Mouse (Mus musculus) cerebellum, adult 2 months (tissue): ENCODE results near the gene Nphs2. TPM values are rescaled to one million over a fixed set of nuclear protein-coding genes. Genes with fewer than 3 reads are reported as not detected.

Experiments
- DNase-seq, 2 experiments: peaks; one replicate each; pipeline ENCODE4 v3.0.0; 2021
- H3K27ac ChIP-seq: fragments of 200-500 bp; 2 replicates; pipeline ENCODE4 v1.5.1; 2012; ENCODE audit warnings: low read length, control low read depth, inconsistent platforms; ENCODE audit not compliant: insufficient read depth
- H3K27me3 ChIP-seq: fragments of 200-500 bp; 2 replicates; pipeline ENCODE4 v1.6.1; 2012; ENCODE audit warnings: inconsistent platforms, mild to moderate bottlenecking, low read length, moderate library complexity; ENCODE audit not compliant: control insufficient read depth, insufficient read depth
- H3K4me1 ChIP-seq: fragments of 200-500 bp; 2 replicates; pipeline ENCODE4 v1.6.1; 2011; ENCODE audit warnings: low read length; ENCODE audit not compliant: control insufficient read depth, insufficient read depth
- H3K4me3 ChIP-seq: fragments of 200-500 bp; replicated peaks from 2 replicates; pipeline ENCODE3; 2011; ENCODE audit warnings: mild to moderate bottlenecking, low read depth, low read length, control low read depth; ENCODE audit not compliant: insufficient read depth
- CTCF ChIP-seq: fragments of 200-500 bp; IDR thresholded peaks from 2 replicates; pipeline ENCODE4 v1.5.1; 2011; ENCODE audit warnings: low read depth, mild to moderate bottlenecking, control low read depth, low read length, moderate library complexity, borderline replicate concordance; ENCODE audit not compliant: insufficient read depth
- POLR2A ChIP-seq: fragments of 200-500 bp; IDR thresholded peaks from 2 replicates; pipeline ENCODE4 v1.6.1; 2011; ENCODE audit warnings: low read length, control low read depth, borderline replicate concordance; ENCODE audit not compliant: insufficient read depth
- WGBS: fragments of 180-500 bp; shearing (Covaris S2); methylation state at CpG from one replicate; pipeline ENCODE4 v1.1.7; 2018; 5-methylcytosine and 5-hydroxymethylcytosine counted together
- polyA plus RNA-seq: library from polyadenylated mRNA; depleted of rRNA; stranded (reverse); fragments of >200 nt; gene quantifications from 2 replicates; pipeline ENCODE4 v1.2.3, GENCODE M21; 2012; rRNA removed

The Nphs2 gene
- polyA plus RNA-seq, 1 experiment = 0.03 TPM

DNA sequence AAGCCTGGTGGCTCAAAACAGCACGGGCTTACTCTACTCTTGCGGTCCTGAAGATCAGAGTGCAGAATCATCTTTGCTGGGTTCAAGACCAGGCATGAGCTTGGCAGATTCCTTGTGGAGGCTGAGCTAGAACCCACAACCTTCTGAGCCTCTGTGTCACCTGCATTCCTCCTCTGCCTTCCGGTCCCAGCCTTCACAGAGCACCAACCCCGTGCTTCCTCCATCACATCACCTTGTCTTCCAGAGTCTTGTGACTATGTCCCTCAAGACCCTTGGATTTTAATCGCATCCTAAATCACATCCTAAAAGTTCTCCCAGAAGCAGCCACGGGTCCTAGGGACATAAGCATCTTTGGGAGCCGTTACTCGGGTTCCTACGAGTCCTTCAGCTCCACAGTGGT is 12.6 kb downstream of the Nphs2 start:
- TF ChIP-seq POLR2A (no peak), CTCF (no peak)
- Histone ChIP-seq H3K4me1 (no peaks in the 10 kb centered on the region), H3K27me3 (no peaks in the 10 kb centered on the region), H3K4me3 (no peak overlapping the region), H3K27ac (no peak overlapping the region)
- WGBS = 85% methylated on average over 9 of the region's 9 CpGs
- DNase-seq = no peak

DNA sequence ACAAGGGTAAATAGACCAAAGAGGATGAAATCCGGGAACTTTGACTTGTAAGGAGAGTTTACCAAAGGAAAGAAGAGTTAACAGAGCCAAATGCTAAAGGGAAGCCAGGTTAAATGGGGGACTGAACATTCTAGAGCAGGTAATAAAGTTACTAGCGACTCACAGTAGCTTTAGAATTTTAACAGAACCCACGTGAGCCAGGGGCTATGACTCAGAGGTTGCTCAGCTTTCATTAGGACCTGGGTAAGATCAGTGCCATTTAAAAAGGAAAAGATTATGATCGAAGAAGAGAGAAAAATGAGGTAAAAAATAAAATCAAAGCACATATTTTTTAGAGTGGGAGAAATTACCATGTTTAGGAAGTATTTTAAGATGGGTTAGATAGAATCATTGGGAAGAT is 30.3 kb downstream of the Nphs2 start:
- TF ChIP-seq CTCF (no peak), POLR2A (no peak)
- Histone ChIP-seq H3K27ac (no peak overlapping the region), H3K4me3 (no peak overlapping the region), H3K27me3 (no peaks in the 10 kb centered on the region), H3K4me1 (no peaks in the 10 kb centered on the region)
- DNase-seq = no peak
- 77% methylated on average over 4 of the region's 4 CpGs for WGBS

DNA sequence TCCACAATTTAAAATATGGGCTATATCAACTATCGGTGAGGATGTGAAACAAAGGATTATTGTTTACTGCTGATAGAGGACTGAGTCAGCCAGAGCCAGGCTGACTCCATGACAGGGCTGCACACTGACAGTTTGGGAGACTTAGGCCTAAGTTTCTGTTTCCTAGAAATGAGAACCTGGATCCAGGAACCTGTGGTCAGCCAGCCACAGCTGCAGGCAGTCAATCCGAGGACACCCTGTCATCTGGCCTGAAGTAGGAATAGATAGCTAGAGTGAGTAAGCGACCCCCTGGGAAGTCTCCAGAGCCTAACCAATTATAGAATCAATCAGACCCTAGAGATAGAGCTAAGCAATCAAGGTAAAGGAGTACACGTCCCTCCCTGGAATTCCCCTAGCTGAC is 33.9 kb downstream of the Nphs2 start:
- WGBS = 77% methylated on average over 4 of the region's 4 CpGs
- Histone ChIP-seq H3K27me3 (no peaks in the 10 kb centered on the region), H3K4me1 (no peaks in the 10 kb centered on the region), H3K4me3 (no peak overlapping the region), H3K27ac (no peak overlapping the region)
- DNase-seq = no peak
- TF ChIP-seq POLR2A (no peak), CTCF (no peak)

DNA sequence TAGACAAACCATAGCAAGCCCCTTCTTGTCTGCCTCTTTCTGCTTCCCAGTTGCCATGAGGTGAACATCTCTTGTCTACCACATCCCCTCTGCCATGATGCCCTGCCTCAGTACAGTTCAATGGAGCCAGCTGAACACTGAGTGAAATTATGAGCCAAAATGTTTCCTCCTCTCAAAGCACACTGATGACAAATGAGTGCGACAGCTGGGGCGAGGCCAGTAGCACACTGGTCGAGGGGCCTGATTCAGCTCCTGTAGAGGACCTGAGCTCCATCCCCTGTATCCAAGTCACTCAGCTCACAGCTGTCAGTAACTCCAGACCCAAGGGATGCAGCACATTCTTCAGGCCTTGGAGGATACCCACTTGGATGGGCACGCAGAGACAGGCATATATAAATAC is 35.1 kb downstream of the Nphs2 start:
- 64% methylated on average over 4 of the region's 4 CpGs for WGBS
- no peak for TF ChIP-seq CTCF
- TF ChIP-seq POLR2A = no peak
- no peak overlapping the region for H3K4me3 ChIP-seq
- no peaks in the 10 kb centered on the region for H3K27me3 ChIP-seq
- no peak for DNase-seq
- H3K27ac ChIP-seq = no peak overlapping the region
- no peaks in the 10 kb centered on the region for H3K4me1 ChIP-seq

DNA sequence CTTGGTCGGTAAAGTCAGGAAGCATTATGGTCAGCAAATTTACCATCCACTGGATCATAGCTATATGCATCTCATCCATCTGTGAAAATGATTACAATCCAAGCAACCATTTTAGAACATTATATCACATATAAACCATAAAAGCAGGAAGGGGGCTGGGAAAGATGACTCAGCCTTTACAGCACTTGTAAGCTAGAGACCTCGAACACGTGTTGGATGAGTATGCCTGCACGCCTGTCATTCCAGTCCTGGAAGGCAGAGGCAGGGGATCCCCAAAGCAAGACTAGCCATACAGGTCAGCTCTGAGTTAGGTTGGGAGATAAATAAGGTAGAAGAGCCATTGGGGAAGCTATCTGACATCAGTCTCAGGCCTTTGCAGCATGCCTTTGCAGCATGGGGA is 38.5 kb downstream of the Nphs2 start:
- H3K27ac ChIP-seq = no peak overlapping the region
- H3K4me3 ChIP-seq = no peak overlapping the region
- TF ChIP-seq POLR2A (no peak), CTCF (no peak)
- no peak for DNase-seq
- H3K27me3 ChIP-seq = no peaks in the 10 kb centered on the region
- no peaks in the 10 kb centered on the region for H3K4me1 ChIP-seq
- WGBS = 79% methylated on average over 4 of the region's 4 CpGs

DNA sequence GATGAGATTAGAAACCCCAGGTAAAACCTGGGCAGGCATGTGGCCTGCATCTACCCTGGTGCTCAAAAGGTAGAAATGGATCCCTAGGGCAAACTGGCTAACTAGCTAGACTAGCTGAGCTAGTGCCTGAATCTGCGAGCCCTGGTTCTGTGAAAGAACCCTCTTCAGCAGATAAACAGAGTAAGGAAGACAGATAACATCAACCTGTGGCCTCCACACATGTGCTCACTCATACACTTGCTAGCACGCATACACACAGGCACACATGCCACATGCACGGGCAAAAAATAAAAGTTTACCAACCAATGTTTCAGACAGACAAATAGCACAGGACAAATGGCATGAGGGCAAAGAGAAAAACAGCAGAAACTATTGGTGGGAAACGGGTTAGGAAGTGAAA is 39.9 kb downstream of the Nphs2 start:
- WGBS = 90% methylated on average over 4 of the region's 4 CpGs
- Histone ChIP-seq H3K27ac (no peak overlapping the region), H3K27me3 (no peaks in the 10 kb centered on the region), H3K4me1 (no peaks in the 10 kb centered on the region), H3K4me3 (no peak overlapping the region)
- TF ChIP-seq CTCF (no peak), POLR2A (no peak)
- DNase-seq = no peak

DNA sequence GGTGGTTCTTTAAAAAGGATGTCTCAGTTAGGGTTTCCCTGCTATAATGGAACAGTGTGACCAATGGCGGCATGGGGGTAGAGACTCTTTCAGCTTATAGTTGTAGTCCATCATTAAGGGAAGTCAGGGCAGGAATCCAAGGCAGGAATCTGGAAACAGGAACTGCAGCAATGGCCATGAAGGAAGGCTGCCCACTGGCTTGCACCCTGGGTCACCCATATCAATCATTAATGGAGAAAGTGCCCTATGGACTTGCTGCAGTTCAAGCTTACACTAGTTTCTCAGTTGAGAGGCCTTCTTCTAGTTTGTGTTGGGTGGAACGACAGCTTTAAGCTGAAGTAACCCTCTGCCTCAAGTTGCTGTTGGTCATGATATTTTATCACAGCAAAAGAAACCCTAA is 41.9 kb downstream of the Nphs2 start:
- 90% methylated on average over 2 of the region's 2 CpGs for WGBS
- H3K27me3 ChIP-seq = no peaks in the 10 kb centered on the region
- no peak for TF ChIP-seq POLR2A
- TF ChIP-seq CTCF = no peak
- no peak overlapping the region for H3K27ac ChIP-seq
- no peak overlapping the region for H3K4me3 ChIP-seq
- DNase-seq = no peak
- no peaks in the 10 kb centered on the region for H3K4me1 ChIP-seq

DNA sequence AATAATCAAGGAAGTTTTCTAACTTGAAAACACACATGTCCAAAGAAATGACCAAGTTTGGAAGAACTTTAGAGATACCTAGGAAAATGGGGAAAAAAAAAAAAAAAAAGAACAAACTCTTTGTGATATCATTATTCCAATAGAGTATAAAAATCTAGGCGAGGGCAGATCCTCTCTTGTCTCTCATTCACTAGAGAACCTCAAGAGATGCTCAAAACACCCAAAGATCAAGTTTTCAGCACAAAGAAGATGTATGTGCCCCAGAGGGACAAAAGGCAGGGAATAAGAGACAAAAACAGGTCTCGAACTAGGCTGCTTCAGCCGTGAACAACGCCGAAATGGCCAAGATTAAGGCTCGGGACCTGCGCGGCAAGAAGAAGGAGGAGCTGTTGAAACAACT is 55.2 kb downstream of the Nphs2 start, which contains the start of gene Gm2000:
Gm2000 (plus strand) TSS at position 301 of the 400 bp plus-strand sequence.
- Histone ChIP-seq H3K27me3 (no peaks in the 10 kb centered on the region), H3K4me1 (no peaks in the 10 kb centered on the region), H3K27ac (no peak within 1 kb of the TSS), H3K4me3 (no peak within 1 kb of the TSS)
- DNase-seq = no peak
- WGBS = 89% methylated on average over 8 of the region's 8 CpGs
- TF ChIP-seq CTCF = no peak

Other genes with a start within 250 kb of the Nphs2 start
- 2.4 and 3.4 TPM in 2 replicates for gene Fam163a, start 105.7 kb upstream of the Nphs2 start, polyA plus RNA-seq
- 1.3 TPM in 2 replicates for gene Tdrd5, start 7.1 kb upstream of the Nphs2 start, polyA plus RNA-seq
- 20.7 and 30.4 TPM in 2 replicates for gene Gm2000, start 55.3 kb downstream of the Nphs2 start, polyA plus RNA-seq
- gene Axdnd1, start 110.4 kb downstream of the Nphs2 start, polyA plus RNA-seq = 0.33 and 0.38 TPM in 2 replicates
- 16.5 and 17.7 TPM in 2 replicates for gene Soat1, start 163.6 kb downstream of the Nphs2 start, polyA plus RNA-seq
- 8.7 and 9.5 TPM in 2 replicates for gene Gm10031, start 213.3 kb downstream of the Nphs2 start, polyA plus RNA-seq
- gene Abl2, start 248.1 kb downstream of the Nphs2 start, polyA plus RNA-seq = 16.4 and 17.2 TPM in 2 replicates